Mouse (Mus musculus) cerebellum, adult 2 months (tissue): Measurements from ENCODE around the gene Rac2. TPM values are rescaled to one million over a fixed set of nuclear protein-coding genes. Genes with fewer than 3 reads are reported as not detected.

Experiments
- DNase-seq, 2 experiments: peaks; one replicate each; pipeline ENCODE4 v3.0.0; 2021
- H3K27ac ChIP-seq: fragments of 200-500 bp; 2 replicates; pipeline ENCODE4 v1.5.1; 2012; ENCODE audit warnings: low read length, control low read depth, inconsistent platforms; ENCODE audit not compliant: insufficient read depth
- H3K27me3 ChIP-seq: fragments of 200-500 bp; 2 replicates; pipeline ENCODE4 v1.6.1; 2012; ENCODE audit warnings: inconsistent platforms, mild to moderate bottlenecking, low read length, moderate library complexity; ENCODE audit not compliant: control insufficient read depth, insufficient read depth
- H3K4me1 ChIP-seq: fragments of 200-500 bp; 2 replicates; pipeline ENCODE4 v1.6.1; 2011; ENCODE audit warnings: low read length; ENCODE audit not compliant: control insufficient read depth, insufficient read depth
- H3K4me3 ChIP-seq: fragments of 200-500 bp; replicated peaks from 2 replicates; pipeline ENCODE3; 2011; ENCODE audit warnings: mild to moderate bottlenecking, low read depth, low read length, control low read depth; ENCODE audit not compliant: insufficient read depth
- CTCF ChIP-seq: fragments of 200-500 bp; IDR thresholded peaks from 2 replicates; pipeline ENCODE4 v1.5.1; 2011; ENCODE audit warnings: low read depth, mild to moderate bottlenecking, control low read depth, low read length, moderate library complexity, borderline replicate concordance; ENCODE audit not compliant: insufficient read depth
- POLR2A ChIP-seq: fragments of 200-500 bp; IDR thresholded peaks from 2 replicates; pipeline ENCODE4 v1.6.1; 2011; ENCODE audit warnings: low read length, control low read depth, borderline replicate concordance; ENCODE audit not compliant: insufficient read depth
- WGBS: fragments of 180-500 bp; shearing (Covaris S2); methylation state at CpG from one replicate; pipeline ENCODE4 v1.1.7; 2018; 5-methylcytosine and 5-hydroxymethylcytosine counted together
- polyA plus RNA-seq: library from polyadenylated mRNA; depleted of rRNA; stranded (reverse); fragments of >200 nt; gene quantifications from 2 replicates; pipeline ENCODE4 v1.2.3, GENCODE M21; 2012; rRNA removed

Gene Rac2
- 1.4 and 1.8 TPM in 2 replicates for polyA plus RNA-seq

DNA sequence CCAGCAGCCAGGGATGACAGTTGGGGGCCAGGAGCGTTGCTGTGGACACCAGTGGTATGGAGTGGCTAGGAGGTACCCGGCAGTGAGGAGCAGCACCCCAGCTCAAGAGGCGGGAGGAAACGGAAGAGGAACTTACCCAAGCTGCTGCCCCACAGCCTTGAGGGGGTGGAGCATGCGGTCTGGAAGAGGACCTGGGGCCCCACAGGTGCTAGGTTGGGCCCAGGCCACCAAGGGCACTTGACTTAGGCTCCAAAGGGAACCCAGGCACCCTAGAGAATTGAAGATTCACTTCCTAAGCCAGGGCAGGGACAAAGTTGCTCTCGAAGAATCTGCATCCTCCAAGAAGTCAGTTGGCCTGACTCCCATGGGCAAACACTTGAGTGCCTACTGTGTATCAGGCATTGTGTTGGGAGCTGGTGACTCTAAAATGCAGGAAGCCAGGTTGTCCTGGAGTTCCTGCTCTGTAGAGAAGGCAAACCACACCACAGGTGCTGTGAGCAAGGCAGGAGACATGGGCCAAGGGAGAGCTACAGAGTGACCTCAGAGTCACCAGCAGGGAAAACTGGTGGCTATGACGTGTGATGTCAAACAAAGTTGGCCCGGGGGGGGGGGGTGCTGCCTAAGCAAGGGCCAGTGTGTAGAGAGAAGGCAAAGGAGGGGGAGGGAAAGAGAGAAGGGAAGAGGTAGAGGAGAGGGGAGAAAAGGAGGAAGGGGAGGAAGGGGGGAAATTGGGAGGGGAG is at the start of gene Rac2:
Gene Rac2 (minus strand): TSS at position 126 of the 740 bp plus-strand sequence.
- WGBS, result 80% methylated on average over 8 of the region's 8 CpGs
- Histone ChIP-seq H3K4me3 (no peak within 1 kb of the TSS), H3K27ac (no peak within 1 kb of the TSS), H3K4me1 (no peaks in the 10 kb centered on the region), H3K27me3 (no peaks in the 10 kb centered on the region; the same call in 1 of the 2 replicates)
- no peak for DNase-seq
- TF ChIP-seq POLR2A (no peak), CTCF (no peak)

DNA sequence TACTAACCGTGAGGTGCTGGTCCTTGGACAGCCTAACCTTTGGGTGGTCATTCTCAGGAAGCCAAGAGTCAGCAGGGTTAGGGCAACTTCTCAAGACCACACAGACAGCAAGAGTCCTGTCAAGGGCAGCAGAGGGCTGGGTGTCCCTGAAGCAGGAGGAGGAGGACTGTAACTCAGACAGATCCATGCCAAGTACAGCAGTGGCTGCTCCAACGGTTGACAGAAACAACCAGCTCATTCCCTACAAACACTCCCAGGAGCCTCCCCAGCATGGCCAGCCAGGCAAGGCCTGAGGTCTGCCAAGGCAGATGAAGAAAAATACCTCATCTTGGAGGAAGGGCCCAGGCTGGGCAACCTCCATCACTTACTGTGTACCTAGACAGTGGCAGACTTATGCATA is 44.4 kb upstream of the Rac2 start:
- H3K4me3 ChIP-seq, result no peak overlapping the region
- H3K4me1 ChIP-seq, result no peaks in the 10 kb centered on the region
- DNase-seq, result no peak
- H3K27ac ChIP-seq, result no peak overlapping the region
- no peaks in the 10 kb centered on the region for H3K27me3 ChIP-seq
- 47% methylated on average over 2 of the region's 2 CpGs for WGBS
- no peak for TF ChIP-seq POLR2A
- TF ChIP-seq CTCF, result no peak

DNA sequence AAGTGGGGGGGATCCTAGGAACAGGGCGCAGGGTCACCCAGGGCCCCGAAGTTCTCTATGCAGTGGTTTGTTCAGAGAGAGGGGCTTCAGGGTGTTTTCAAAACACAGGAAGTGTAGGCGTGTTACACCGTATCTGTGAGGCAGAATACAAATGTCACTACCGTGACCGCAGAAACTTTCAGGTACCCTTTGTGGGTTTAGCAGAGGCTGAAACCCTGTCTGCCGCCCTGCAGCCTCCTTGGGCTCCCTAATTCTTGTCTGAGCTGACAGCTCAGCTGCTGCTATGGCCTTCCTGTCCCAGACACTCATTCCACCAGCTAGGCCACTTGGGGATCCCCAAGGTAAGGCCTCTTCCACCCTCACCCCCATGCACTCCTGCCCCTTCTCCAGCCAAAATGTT is 42.0 kb upstream of the Rac2 start:
- H3K4me1 ChIP-seq, result no peaks in the 10 kb centered on the region
- TF ChIP-seq CTCF (no peak), POLR2A (no peak)
- no peak overlapping the region for H3K4me3 ChIP-seq
- DNase-seq, result no peak
- 95% methylated on average over 7 of the region's 7 CpGs for WGBS
- H3K27ac ChIP-seq, result no peak overlapping the region
- H3K27me3 ChIP-seq, result no peaks in the 10 kb centered on the region

DNA sequence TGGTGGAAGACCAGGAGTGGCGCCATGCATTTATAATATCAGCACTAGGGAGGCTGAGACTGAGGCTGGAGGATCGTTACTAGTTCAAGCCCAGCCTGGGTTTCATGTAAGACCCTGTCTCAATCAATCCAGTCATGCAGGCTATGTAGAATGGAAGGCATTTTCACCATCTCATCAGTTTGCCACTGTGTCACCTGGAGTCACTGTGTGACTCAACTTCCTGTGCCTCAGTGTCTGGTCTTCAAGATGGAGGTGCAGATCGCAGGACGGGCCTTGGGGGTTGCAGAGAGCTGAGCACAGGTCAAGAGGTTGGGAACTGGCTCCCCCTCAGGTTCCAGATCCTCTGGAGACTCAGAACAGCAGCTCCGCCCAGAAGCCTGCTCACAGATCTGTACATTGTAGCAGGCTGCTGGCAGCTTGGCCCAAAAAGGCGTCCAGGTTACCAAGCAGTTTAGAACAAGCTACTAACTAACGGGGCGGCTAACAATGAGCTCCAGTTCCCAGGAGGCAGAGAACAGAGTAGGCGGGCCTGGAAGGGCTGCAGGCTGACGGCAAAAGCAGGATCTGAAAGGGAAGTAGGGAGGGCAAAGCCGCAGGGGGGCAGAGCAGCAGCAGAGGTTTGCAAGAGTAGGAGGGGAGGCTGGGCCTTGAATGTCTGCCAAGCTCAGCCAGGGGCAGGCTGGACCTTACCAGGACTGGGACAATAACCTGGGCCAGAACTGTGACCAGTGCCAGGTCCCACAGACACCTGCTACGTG is 38.3 kb upstream of the Rac2 start:
- 67% methylated on average over 12 of the region's 12 CpGs for WGBS
- no peak overlapping the region for H3K4me3 ChIP-seq
- no peak for DNase-seq
- no peak for TF ChIP-seq CTCF
- TF ChIP-seq POLR2A, result no peak
- peaks cover 8% of the 10 kb centered on the region for H3K4me1 ChIP-seq
- no peak overlapping the region for H3K27ac ChIP-seq
- no peaks in the 10 kb centered on the region for H3K27me3 ChIP-seq

DNA sequence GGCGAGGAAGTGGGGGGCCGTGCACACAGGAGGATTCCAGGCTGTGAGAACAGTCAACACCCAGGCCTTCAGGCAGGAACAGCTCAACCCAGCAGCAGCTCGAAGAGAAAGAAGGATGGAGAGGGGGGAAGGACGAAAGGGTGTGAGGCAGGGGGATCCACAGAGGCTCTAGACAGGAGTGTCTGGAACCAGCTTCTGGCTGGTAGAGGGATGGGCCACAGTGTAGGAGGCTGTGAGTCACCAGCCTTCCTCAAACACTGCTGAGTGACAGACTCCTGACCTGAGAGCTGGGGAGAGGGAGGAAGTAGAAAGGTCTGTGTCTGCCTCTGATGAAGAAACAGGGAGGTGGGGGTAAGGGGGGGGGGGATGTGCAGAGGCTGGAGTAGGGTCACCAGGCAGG is 34.9 kb upstream of the Rac2 start:
- Histone ChIP-seq H3K27me3 (no peaks in the 10 kb centered on the region), H3K27ac (no peak overlapping the region), H3K4me1 (peaks cover 18% of the 10 kb centered on the region), H3K4me3 (no peak overlapping the region)
- TF ChIP-seq CTCF (no peak), POLR2A (no peak)
- WGBS, result 72% methylated on average over 4 of the region's 4 CpGs
- no peak for DNase-seq

DNA sequence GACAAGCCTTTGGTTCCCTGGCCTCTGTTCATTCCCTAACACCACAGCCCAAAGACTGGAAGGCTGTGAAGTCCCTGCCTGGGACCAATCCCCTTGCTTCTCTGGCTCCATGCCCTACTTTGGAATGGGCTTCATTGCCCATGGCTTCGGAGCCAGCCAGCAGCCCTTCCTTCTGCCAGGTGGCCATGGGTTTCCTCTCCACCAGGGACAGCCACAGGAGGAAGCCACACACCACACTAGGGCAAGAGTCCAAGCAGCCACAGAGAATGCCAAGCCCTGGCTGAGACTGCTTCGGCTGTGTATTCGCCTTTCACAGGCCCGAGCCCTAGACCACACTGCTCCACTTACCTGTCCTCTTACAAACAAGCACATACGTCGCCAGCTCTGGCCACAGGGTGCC is 33.5 kb upstream of the Rac2 start:
- Histone ChIP-seq H3K4me3 (no peak overlapping the region), H3K27me3 (no peaks in the 10 kb centered on the region), H3K4me1 (peaks cover 22% of the 10 kb centered on the region), H3K27ac (no peak overlapping the region)
- DNase-seq, result peak; percentile 89 to 91
- WGBS, result 9% methylated on average over 6 of the region's 6 CpGs
- TF ChIP-seq CTCF (peak; percentile 17; the same call in 1 of the 2 replicates), POLR2A (no peak)

DNA sequence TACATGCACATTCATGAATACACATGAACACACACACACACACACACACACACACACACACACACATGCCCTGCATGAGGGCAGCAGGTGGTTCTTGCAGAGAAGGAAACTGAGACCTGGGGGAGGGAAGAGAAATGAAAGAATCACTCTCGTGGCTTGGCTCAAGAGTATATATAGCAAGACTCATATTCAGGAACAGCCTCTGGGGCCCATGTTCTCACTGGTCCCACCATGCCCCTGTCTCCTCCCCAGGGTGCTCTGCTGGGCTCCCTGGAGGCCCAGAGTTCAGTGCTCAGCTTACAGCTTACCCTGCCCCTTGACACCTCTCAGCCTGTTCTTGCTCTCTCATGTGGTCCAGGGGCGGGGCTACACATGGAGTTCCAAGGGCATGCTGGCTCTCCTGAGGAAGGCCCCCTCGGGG is 32.8 kb upstream of the Rac2 start:
- H3K27me3 ChIP-seq, result no peaks in the 10 kb centered on the region
- TF ChIP-seq CTCF (no peak), POLR2A (no peak)
- no peak overlapping the region for H3K4me3 ChIP-seq
- WGBS, result 51% methylated on average over 3 of the region's 3 CpGs
- H3K27ac ChIP-seq, result no peak overlapping the region
- no peak for DNase-seq
- H3K4me1 ChIP-seq, result peaks cover 25% of the 10 kb centered on the region

DNA sequence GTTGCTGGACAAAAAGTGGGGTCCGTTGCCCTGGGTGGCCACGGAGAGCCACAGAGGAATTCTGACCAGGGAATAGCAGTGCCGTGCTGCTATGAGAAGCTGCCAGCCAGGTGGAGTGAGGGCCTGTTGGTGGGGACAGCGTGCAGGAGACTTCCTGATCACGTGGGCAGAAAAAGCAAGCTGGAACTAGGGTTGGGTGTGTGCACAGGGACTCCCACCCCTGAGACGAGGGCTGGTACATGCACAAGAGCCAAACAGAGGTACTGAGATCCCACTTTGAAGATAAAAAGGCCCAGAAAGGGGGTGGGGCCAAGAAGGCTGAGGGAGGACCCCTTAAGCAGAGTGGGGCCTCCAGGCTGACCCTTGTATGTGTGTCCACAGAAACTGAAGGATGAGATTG is 31.7 kb upstream of the Rac2 start:
- peaks cover 25% of the 10 kb centered on the region for H3K4me1 ChIP-seq
- DNase-seq, result no peak
- H3K4me3 ChIP-seq, result no peak overlapping the region
- H3K27me3 ChIP-seq, result no peaks in the 10 kb centered on the region
- WGBS, result 90% methylated on average over 6 of the region's 6 CpGs
- no peak overlapping the region for H3K27ac ChIP-seq
- TF ChIP-seq POLR2A (no peak), CTCF (no peak)
